11 mouse cellular contexts compared by ENCODE assay signal in genomic region chr6:35011953-35012352, GRCm38 (mm10).
"Had no signal": no experiment of that assay in that cellular context is flagged by ENCODE, and none has a peak within 500 bp of the region (broad histone marks: within the 10 kb centered on the region; RNA-seq: fewer than 3 reads in every experiment).

No protein-coding gene starts in this region.

- H3K27ac ChIP-seq: limb, embryonic 13.5 days; liver, embryonic 14.5 days; midbrain, embryonic 12.5 days; neural tube, embryonic 13.5 days; stomach, postnatal 0 days had no signal

- H3K9ac ChIP-seq: limb, embryonic 13.5 days; liver, embryonic 14.5 days; midbrain, embryonic 12.5 days; neural tube, embryonic 13.5 days had no signal

- ATAC-seq: midbrain, embryonic 16.5 days had no signal

- H3K9me3 ChIP-seq: limb, embryonic 13.5 days; midbrain, embryonic 12.5 days; neural tube, embryonic 13.5 days had no signal

- H3K4me2 ChIP-seq: limb, embryonic 13.5 days; midbrain, embryonic 12.5 days; neural tube, embryonic 13.5 days had no signal

- H3K4me3 ChIP-seq: limb, embryonic 13.5 days; midbrain, embryonic 12.5 days; neural tube, embryonic 13.5 days had no signal

- H3K36me3 ChIP-seq: midbrain, embryonic 12.5 days had no signal

- H3K27me3 ChIP-seq: limb, embryonic 13.5 days; midbrain, embryonic 12.5 days; neural tube, embryonic 13.5 days had no signal

- H3K4me1 ChIP-seq: limb, embryonic 13.5 days; midbrain, embryonic 12.5 days; neural tube, embryonic 13.5 days had no signal

- DNase-seq: kidney, postnatal 25 days; left cerebral cortex, postnatal 4 days; lung, adult 18-20 months; right cerebral cortex, adult 18-20 months; right cerebral cortex, postnatal 25 days had no signal
